Comparison of ENCODE assay signal across 16 mouse cellular contexts in genomic region chr17:32317708-32318107, GRCm38 (mm10).
"Had no signal": no experiment of that assay in that cellular context is flagged by ENCODE, and none has a peak within 500 bp of the region (broad histone marks: within the 10 kb centered on the region; RNA-seq: fewer than 3 reads in every experiment).

No protein-coding gene starts in this region.

- H3K4me3 ChIP-seq: left cerebral cortex, adult 2 months; liver, embryonic 12.5 days; megakaryocyte, embryonic 14.5 days; midbrain, embryonic 13.5 days; neural tube, embryonic 12.5 days had no signal

- ATAC-seq: intestine, embryonic 16.5 days; liver, embryonic 12.5 days; midbrain, embryonic 13.5 days had no signal

- H3K27me3 ChIP-seq: liver, embryonic 12.5 days; megakaryocyte, embryonic 14.5 days; midbrain, embryonic 13.5 days; neural tube, embryonic 12.5 days had no signal

- H3K9ac ChIP-seq: liver, embryonic 12.5 days; midbrain, embryonic 13.5 days; neural tube, embryonic 12.5 days had no signal

- H3K4me2 ChIP-seq: neural tube, embryonic 12.5 days had no signal

- H3K9me3 ChIP-seq: limb, embryonic 10.5 days; liver, embryonic 12.5 days; megakaryocyte, embryonic 14.5 days; midbrain, embryonic 13.5 days; neural tube, embryonic 12.5 days had no signal

- DNase-seq: kidney, adult 9 months; kidney, postnatal 10 days; kidney, postnatal 4 days; lung, adult 2 months; lung, postnatal 14 days; spleen, adult 18-20 months; thymus, adult 2 months; thymus, postnatal 25 days had no signal

- H3K27ac ChIP-seq: left cerebral cortex, adult 2 months; limb, embryonic 10.5 days; liver, embryonic 12.5 days; macrophage; midbrain, embryonic 13.5 days; neural tube, embryonic 12.5 days had no signal
